Mouse (Mus musculus) midbrain, embryonic 14.5 days (tissue): ENCODE data around the gene Aff1. TPM values are rescaled to one million over a fixed set of nuclear protein-coding genes. Genes with fewer than 3 reads are reported as not detected.

ENCODE experiments used
- ATAC-seq: fragments of 200-750 bp; cut with Nextera tagmentation; 2 replicates; pipeline ENCODE4 v1.8.0; 2017; ENCODE audit warnings: moderate number of reproducible peaks, moderate library complexity; ENCODE audit not compliant: low FRiP score, low TSS enrichment
- DNase-seq: peaks from one replicate; pipeline ENCODE4 v3.0.0-alpha.2; 2015
- H3K27ac ChIP-seq: fragments of 300-500 bp; sonication (generic); replicated peaks from 2 replicates; pipeline ENCODE4 v1.5.1; 2014; ENCODE audit warnings: mild to moderate bottlenecking, low read depth, low read length, moderate library complexity
- H3K27me3 ChIP-seq: fragments of 300-500 bp; sonication (generic); 2 replicates; pipeline ENCODE4 v1.6.1; 2014; ENCODE audit warnings: low read length, control low read depth, mixed read lengths; ENCODE audit not compliant: control insufficient read depth, insufficient read depth
- H3K36me3 ChIP-seq: fragments of 300-500 bp; sonication (generic); 2 replicates; pipeline ENCODE4 v1.6.1; 2014; ENCODE audit warnings: low read length, control low read depth; ENCODE audit not compliant: control insufficient read depth, insufficient read depth
- H3K4me1 ChIP-seq: fragments of 300-500 bp; sonication (generic); 2 replicates; pipeline ENCODE4 v1.6.1; 2014; ENCODE audit warnings: mild to moderate bottlenecking, antibody characterized with exemption, low read length, control low read depth; ENCODE audit not compliant: control insufficient read depth, insufficient read depth
- H3K4me2 ChIP-seq: fragments of 300-500 bp; sonication (generic); 2 replicates; pipeline ENCODE4 v1.6.1; 2014; ENCODE audit warnings: mild to moderate bottlenecking, low read length, moderate library complexity
- H3K4me3 ChIP-seq: fragments of 300-500 bp; sonication (generic); replicated peaks from 2 replicates; pipeline ENCODE4 v1.5.1; 2014; ENCODE audit warnings: low read depth, low read length
- H3K9ac ChIP-seq: fragments of 300-500 bp; sonication (generic); replicated peaks from 2 replicates; pipeline ENCODE4 v1.6.1; 2014; ENCODE audit warnings: mild to moderate bottlenecking, low read length, moderate library complexity
- H3K9me3 ChIP-seq: fragments of 300-500 bp; sonication (generic); 2 replicates; pipeline ENCODE4 v1.6.1; 2016; ENCODE audit warnings: low read length, control low read depth, mixed read lengths; ENCODE audit not compliant: control insufficient read depth
- WGBS: fragments of 180-500 bp; shearing (Covaris S2); extraction: QIAGEN DNeasy Blood & Tissue Kit; methylation state at CpG from one replicate; pipeline ENCODE4 v1.1.7; 2014; 5-methylcytosine and 5-hydroxymethylcytosine counted together
- polyA plus RNA-seq: library from polyadenylated mRNA; unstranded; fragments of >200 nt; fragmentation: Nextera tagmentation; extraction: Ambion mirVana; gene quantifications from 2 replicates; pipeline ENCODE4 v1.2.1, GENCODE M21; 2014

Aff1 gene
- polyA plus RNA-seq, 1 experiment from 2014 or later: 2.6 TPM

DNA sequence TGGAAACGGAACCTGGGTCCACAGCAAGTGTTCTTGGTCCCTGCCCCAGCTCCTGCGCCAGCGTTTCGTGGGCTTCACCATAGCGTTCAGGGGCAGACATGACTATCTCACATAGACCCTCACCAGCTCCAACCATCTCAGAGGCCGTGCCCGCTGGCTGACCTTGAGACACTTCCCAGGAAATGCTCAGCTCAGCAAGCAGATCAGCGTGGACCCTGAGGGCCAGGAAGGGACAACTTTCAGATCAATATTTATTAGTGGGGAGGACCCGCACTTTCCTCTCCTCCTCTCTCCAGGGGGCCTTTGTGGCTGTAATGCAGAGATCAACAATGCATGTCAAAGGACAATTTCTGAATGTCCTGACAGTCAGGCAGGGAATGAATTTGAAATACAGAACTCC, 27.2 kb upstream of the Aff1 start:
- H3K4me1 ChIP-seq: no peaks in the 10 kb centered on the region
- no peak overlapping the region for H3K9ac ChIP-seq
- no peak for ATAC-seq
- no peaks in the 10 kb centered on the region for H3K36me3 ChIP-seq
- 71% methylated on average over 9 of the region's 9 CpGs for WGBS
- no peaks in the 10 kb centered on the region for H3K9me3 ChIP-seq
- DNase-seq: no peak
- no peaks in the 10 kb centered on the region for H3K27me3 ChIP-seq
- H3K4me3 ChIP-seq: no peak overlapping the region
- H3K4me2 ChIP-seq: no peak overlapping the region
- H3K27ac ChIP-seq: no peak overlapping the region

DNA sequence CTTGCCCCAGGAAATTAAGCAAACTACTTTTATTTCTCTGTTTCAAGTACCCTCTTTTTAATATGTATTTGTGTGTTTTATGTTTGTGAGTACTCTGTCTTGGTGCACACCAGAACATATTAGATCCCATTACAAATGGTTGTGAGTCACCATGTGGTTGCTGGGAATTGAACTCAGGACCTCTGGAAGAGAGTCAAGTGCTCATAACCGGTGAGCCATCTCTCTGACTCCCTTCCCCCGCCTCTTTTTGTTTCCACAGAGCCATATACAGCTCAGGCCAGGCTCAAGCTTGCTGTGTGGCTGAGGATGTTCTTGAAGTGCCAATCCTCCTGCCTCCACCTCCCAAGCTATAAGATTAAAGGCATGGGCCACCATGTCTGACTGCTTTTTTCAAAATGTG, 26.3 kb upstream of the Aff1 start:
- ATAC-seq (no peak), DNase-seq (no peak)
- H3K27ac ChIP-seq: no peak overlapping the region
- 85% methylated on average over 2 of the region's 2 CpGs for WGBS
- no peak overlapping the region for H3K4me3 ChIP-seq
- no peaks in the 10 kb centered on the region for H3K27me3 ChIP-seq
- no peak overlapping the region for H3K9ac ChIP-seq
- H3K4me2 ChIP-seq: no peak overlapping the region
- H3K9me3 ChIP-seq: no peaks in the 10 kb centered on the region
- no peaks in the 10 kb centered on the region for H3K4me1 ChIP-seq
- no peaks in the 10 kb centered on the region for H3K36me3 ChIP-seq

DNA sequence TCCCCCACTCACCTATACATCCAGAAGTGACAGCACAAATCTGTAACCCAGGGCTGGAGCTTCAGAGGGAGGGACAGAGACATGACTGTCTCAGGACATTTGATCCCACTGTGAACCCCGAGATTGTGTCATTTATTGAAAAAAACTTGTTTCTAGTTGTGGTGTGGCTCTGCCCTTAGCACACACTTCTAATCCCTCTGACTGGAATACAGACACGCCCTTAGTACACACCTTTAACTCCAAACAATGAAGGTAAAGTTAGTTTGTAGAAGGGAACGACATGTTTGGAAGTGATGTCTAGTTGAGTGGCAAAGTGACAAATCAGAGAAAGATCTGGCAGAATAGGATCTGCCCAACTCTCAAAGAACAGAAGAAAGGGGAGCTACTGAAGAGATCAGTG, 20.3 kb upstream of the Aff1 start:
- Histone ChIP-seq H3K4me2 (no peak overlapping the region), H3K4me3 (no peak overlapping the region), H3K36me3 (no peaks in the 10 kb centered on the region), H3K9me3 (no peaks in the 10 kb centered on the region), H3K27me3 (no peaks in the 10 kb centered on the region), H3K4me1 (no peaks in the 10 kb centered on the region), H3K9ac (no peak overlapping the region), H3K27ac (no peak overlapping the region)
- no peak for ATAC-seq
- DNase-seq: no peak
- WGBS: 73% methylated on average over 3 of the region's 3 CpGs

DNA sequence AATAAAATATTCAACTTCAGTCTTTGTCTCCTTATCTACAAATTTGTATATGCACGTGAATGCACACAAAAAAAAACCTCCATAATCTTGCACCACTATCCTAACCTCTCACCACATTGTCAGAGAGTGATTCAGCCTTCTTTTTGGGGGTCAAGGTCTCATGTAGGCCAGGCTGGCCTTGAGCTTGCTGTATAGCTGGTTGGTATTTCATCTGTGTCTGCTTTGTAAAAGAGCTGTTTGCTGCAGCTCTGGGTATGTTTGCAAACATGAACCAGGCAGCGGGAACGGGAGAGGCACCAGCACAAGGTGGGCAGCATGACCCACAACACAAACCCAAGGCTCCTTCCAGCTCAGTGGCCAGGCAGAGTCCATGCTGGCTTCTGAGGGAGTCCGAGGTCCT, 18.6 kb upstream of the Aff1 start:
- no peak for ATAC-seq
- Histone ChIP-seq H3K9me3 (no peaks in the 10 kb centered on the region), H3K27ac (no peak overlapping the region), H3K4me3 (no peak overlapping the region), H3K4me2 (no peak overlapping the region), H3K27me3 (no peaks in the 10 kb centered on the region), H3K4me1 (no peaks in the 10 kb centered on the region), H3K36me3 (no peaks in the 10 kb centered on the region), H3K9ac (no peak overlapping the region)
- WGBS: 82% methylated on average over 4 of the region's 4 CpGs
- no peak for DNase-seq

DNA sequence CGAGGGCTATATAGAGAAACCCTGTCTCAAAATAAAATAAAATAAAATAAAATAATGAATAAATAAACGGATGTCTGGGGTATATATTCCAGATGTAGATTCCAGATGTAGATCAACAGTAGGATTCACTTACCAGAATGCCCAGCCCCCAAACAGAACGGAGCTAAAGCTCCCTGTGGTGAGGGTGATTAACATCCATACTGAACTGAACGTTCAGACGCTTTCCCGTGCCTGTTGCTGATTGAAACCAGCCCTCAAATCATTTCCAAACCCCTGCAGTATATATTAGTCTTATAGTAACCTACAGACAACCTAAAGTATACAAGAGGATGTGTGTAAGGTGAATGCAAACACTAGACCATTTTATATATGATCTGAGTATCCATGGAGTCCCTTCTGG, 17.7 kb upstream of the Aff1 start:
- H3K36me3 ChIP-seq: no peaks in the 10 kb centered on the region
- H3K4me1 ChIP-seq: no peaks in the 10 kb centered on the region
- 66% methylated on average over 6 of the region's 6 CpGs for WGBS
- H3K9ac ChIP-seq: no peak overlapping the region
- DNase-seq (no peak), ATAC-seq (no peak)
- H3K27me3 ChIP-seq: no peaks in the 10 kb centered on the region
- no peak overlapping the region for H3K27ac ChIP-seq
- H3K4me3 ChIP-seq: no peak overlapping the region
- H3K4me2 ChIP-seq: no peak overlapping the region
- H3K9me3 ChIP-seq: no peaks in the 10 kb centered on the region

DNA sequence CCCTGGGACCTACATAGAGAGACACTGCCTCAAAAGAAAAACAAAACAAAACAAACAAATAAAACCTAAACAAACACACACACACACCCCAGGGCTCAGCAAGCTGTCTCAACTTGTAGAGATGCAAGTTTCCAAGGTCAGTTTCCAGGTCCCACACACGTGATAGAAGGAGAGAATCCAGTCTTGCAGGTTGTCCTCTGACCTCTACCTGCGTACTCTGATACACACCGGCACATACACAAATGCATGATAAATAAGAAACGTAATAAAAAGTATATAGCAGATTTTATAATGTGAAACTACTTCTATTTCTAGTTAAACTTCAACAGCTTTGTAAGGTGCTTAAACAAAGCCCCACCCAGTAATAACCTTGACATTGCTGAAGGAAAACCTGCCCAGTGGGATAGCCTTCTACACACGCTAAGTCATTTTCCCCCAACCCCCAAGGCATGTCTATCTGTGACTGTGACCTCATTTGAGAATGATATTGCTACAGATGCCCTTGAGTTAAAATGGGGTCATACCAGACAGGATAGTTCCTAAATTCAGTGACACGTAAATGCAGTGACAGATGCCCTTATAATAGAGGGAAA, 15.8 kb upstream of the Aff1 start:
- no peak overlapping the region for H3K9ac ChIP-seq
- H3K4me2 ChIP-seq: no peak overlapping the region
- H3K36me3 ChIP-seq: no peaks in the 10 kb centered on the region
- no peak overlapping the region for H3K27ac ChIP-seq
- no peaks in the 10 kb centered on the region for H3K4me1 ChIP-seq
- 87% methylated on average over 6 of the region's 6 CpGs for WGBS
- H3K4me3 ChIP-seq: no peak overlapping the region
- DNase-seq: no peak
- no peak for ATAC-seq
- H3K9me3 ChIP-seq: no peaks in the 10 kb centered on the region
- no peaks in the 10 kb centered on the region for H3K27me3 ChIP-seq

DNA sequence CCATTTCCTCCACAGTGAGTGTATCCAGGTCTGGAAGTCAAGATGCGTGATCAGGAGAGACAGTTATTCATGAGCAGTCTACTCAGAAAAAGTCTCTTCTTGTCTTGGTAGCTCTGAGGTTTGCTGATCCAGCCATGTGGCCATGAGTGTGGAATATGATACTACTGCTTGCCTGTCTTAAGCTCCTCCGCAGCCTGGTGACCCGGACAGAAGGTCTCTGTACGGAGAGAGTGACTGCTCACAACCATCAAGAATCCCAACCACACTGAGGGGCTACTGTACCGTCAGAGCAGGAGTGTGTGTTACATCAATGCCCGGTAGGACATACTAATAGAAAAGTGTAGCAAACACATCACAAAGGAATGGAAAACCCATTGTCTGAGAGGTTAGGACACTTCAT, 14.3 kb upstream of the Aff1 start:
- 83% methylated on average over 6 of the region's 6 CpGs for WGBS
- DNase-seq (no peak), ATAC-seq (no peak)

DNA sequence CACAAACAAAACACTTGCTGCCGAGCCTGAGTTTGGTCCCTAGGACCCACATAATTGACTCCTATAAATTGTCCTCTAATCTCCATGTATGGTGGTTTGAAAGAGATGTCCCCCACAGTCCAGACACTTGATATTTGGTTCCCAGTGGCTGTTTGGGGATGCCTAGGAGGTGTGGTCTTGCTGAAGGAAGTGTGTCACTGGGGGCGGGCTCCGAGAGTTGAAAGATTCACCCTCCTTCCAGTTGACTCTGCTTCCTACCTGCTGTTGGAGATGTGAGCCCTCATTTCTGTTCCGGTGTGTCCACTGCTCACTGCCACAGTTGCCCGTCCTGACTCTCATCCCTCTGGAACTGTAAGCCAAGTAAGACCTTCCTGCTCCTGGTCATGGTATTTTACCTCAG, 13.2 kb upstream of the Aff1 start:
- Histone ChIP-seq H3K27me3 (no peaks in the 10 kb centered on the region), H3K4me3 (no peak overlapping the region), H3K4me2 (no peak overlapping the region), H3K9ac (no peak overlapping the region), H3K9me3 (no peaks in the 10 kb centered on the region), H3K4me1 (no peaks in the 10 kb centered on the region), H3K36me3 (no peaks in the 10 kb centered on the region), H3K27ac (no peak overlapping the region)
- DNase-seq (no peak), ATAC-seq (no peak)
- 90% methylated on average over 5 of the region's 5 CpGs for WGBS

More for the DNA sequence above, 14.3 kb upstream of the Aff1 start:
- Histone ChIP-seq H3K36me3 (no peaks in the 10 kb centered on the region), H3K9me3 (no peaks in the 10 kb centered on the region), H3K4me2 (no peak overlapping the region), H3K4me3 (no peak overlapping the region), H3K27me3 (no peaks in the 10 kb centered on the region), H3K9ac (no peak overlapping the region), H3K27ac (no peak overlapping the region), H3K4me1 (no peaks in the 10 kb centered on the region)

DNA sequence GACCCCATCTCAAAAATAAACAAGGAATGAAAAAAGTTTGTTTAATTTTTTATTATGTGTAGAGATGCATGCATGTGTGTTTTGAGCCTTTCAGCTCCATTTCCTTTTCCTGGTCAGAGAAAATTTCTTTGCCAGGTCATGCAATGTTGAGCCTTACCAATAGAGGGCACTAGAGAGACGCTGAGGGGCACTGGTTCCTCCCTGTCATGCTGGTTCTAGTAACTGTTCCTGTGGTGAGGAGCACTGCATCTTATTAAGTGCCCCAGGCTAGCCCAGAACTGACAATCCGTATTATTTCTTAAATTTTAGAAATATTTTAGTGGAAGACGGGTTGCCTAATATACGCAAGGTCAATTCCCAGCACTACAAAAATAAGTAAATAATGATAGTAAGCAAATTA, 11.8 kb upstream of the Aff1 start:
- 35% methylated on average over 4 of the region's 4 CpGs for WGBS
- H3K4me3 ChIP-seq: no peak overlapping the region

More for the DNA sequence above, 11.8 kb upstream of the Aff1 start:
- ATAC-seq (no peak), DNase-seq (peak; percentile 77)
- no peaks in the 10 kb centered on the region for H3K9me3 ChIP-seq
- no peaks in the 10 kb centered on the region for H3K36me3 ChIP-seq
- no peak overlapping the region for H3K4me2 ChIP-seq
- no peaks in the 10 kb centered on the region for H3K27me3 ChIP-seq
- no peaks in the 10 kb centered on the region for H3K4me1 ChIP-seq
- H3K27ac ChIP-seq: no peak overlapping the region
- H3K9ac ChIP-seq: no peak overlapping the region
